Mouse (Mus musculus) kidney, embryonic 16.5 days (tissue): Measurements from ENCODE around the gene Nktr. TPM values are rescaled to one million over a fixed set of nuclear protein-coding genes. Genes with fewer than 3 reads are reported as not detected.

ENCODE experiments used
- ATAC-seq: fragments of 200-750 bp; cut with Nextera tagmentation; 2 replicates; pipeline ENCODE4 v1.8.0; 2017; ENCODE audit warnings: moderate TSS enrichment; ENCODE audit not compliant: low FRiP score, low TSS enrichment
- H3K27ac ChIP-seq: fragments of 300-500 bp; sonication (generic); 2 replicates; pipeline ENCODE4 v1.5.1; 2014; ENCODE audit warnings: low read length
- H3K27me3 ChIP-seq: fragments of 300-500 bp; sonication (generic); 2 replicates; pipeline ENCODE4 v1.6.1; 2014; ENCODE audit warnings: low read length, control low read depth, mixed read lengths; ENCODE audit not compliant: insufficient read depth
- H3K36me3 ChIP-seq: fragments of 300-500 bp; sonication (generic); 2 replicates; pipeline ENCODE4 v1.6.1; 2014; ENCODE audit warnings: low read length, control low read depth, mixed read lengths; ENCODE audit not compliant: insufficient read depth
- H3K4me1 ChIP-seq: fragments of 300-500 bp; sonication (generic); 2 replicates; pipeline ENCODE4 v1.6.1; 2014; ENCODE audit warnings: low read length, control low read depth, mixed read lengths; ENCODE audit not compliant: insufficient read depth
- H3K4me2 ChIP-seq: fragments of 300-500 bp; sonication (generic); replicated peaks from 2 replicates; pipeline ENCODE4 v1.6.1; 2014; ENCODE audit warnings: low read depth, low read length
- H3K4me3 ChIP-seq: fragments of 300-500 bp; sonication (generic); 2 replicates; pipeline ENCODE4 v1.5.1; 2014; ENCODE audit warnings: mild to moderate bottlenecking, low read length
- H3K9ac ChIP-seq: fragments of 300-500 bp; sonication (generic); replicated peaks from 2 replicates; pipeline ENCODE4 v1.6.1; 2014; ENCODE audit warnings: low read length
- H3K9me3 ChIP-seq: fragments of 300-500 bp; sonication (generic); 2 replicates; pipeline ENCODE4 v1.6.1; 2016; ENCODE audit warnings: low read length, control low read depth
- WGBS: fragments of 180-500 bp; shearing (Covaris S2); extraction: QIAGEN DNeasy Blood & Tissue Kit; methylation state at CpG from one replicate; pipeline ENCODE4 v1.1.7; 2014; 5-methylcytosine and 5-hydroxymethylcytosine counted together
- polyA plus RNA-seq: library from polyadenylated mRNA; unstranded; fragments of >200 nt; fragmentation: Nextera tagmentation; extraction: Ambion mirVana; gene quantifications from 2 replicates; pipeline ENCODE4 v1.2.1, GENCODE M21; 2015

Gene Nktr
- polyA plus RNA-seq, 1 experiment from 2014 or later = 46.1 TPM

- H3K4me1 ChIP-seq = peaks cover 7% of the 10 kb centered on the region; the same call in 1 of the 2 replicates
- no peak overlapping the region for H3K27ac ChIP-seq
- H3K4me3 ChIP-seq = no peak overlapping the region
- no peak for ATAC-seq
- no peak overlapping the region for H3K4me2 ChIP-seq
- H3K9ac ChIP-seq = no peak overlapping the region
- no peaks in the 10 kb centered on the region for H3K9me3 ChIP-seq
- WGBS = 54% methylated on average over 1 of the region's 1 CpGs
- no peaks in the 10 kb centered on the region for H3K36me3 ChIP-seq
- no peaks in the 10 kb centered on the region for H3K27me3 ChIP-seq
Measured at GRCm38 (mm10) chr9:121794972-121795539, 76.1 kb downstream of the Nktr start.

- Histone ChIP-seq H3K4me3 (no peak overlapping the region), H3K27me3 (no peaks in the 10 kb centered on the region), H3K9me3 (no peaks in the 10 kb centered on the region), H3K36me3 (no peaks in the 10 kb centered on the region), H3K4me1 (no peaks in the 10 kb centered on the region), H3K27ac (no peak overlapping the region), H3K4me2 (0 out of 2 replicates have a peak overlapping the region, but pooled peaks have one; percentile 23), H3K9ac (no peak overlapping the region)
- ATAC-seq = peak; percentile 59; the same call in 1 of the 2 replicates
- WGBS = 9% methylated on average over 12 of the region's 12 CpGs
Measured at GRCm38 (mm10) chr9:121797722-121798121, 78.8 kb downstream of the Nktr start.

GRCm38 (mm10) chr9:121798887-121799520, 80.0 kb downstream of the Nktr start:
- Histone ChIP-seq H3K36me3 (no peaks in the 10 kb centered on the region), H3K4me3 (no peak overlapping the region), H3K27ac (no peak overlapping the region), H3K9me3 (no peaks in the 10 kb centered on the region), H3K4me1 (no peaks in the 10 kb centered on the region), H3K4me2 (no peak overlapping the region), H3K27me3 (no peaks in the 10 kb centered on the region), H3K9ac (no peak overlapping the region)
- ATAC-seq = no peak
- 54% methylated on average over 6 of the region's 6 CpGs for WGBS

GRCm38 (mm10) chr9:121802747-121803146, 83.8 kb downstream of the Nktr start:
- H3K9me3 ChIP-seq = no peaks in the 10 kb centered on the region
- 52% methylated on average over 7 of the region's 7 CpGs for WGBS
- no peaks in the 10 kb centered on the region for H3K36me3 ChIP-seq
- H3K4me3 ChIP-seq = no peak overlapping the region
- H3K27ac ChIP-seq = no peak overlapping the region
- no peak for ATAC-seq
- no peak overlapping the region for H3K4me2 ChIP-seq
- H3K9ac ChIP-seq = no peak overlapping the region
- no peaks in the 10 kb centered on the region for H3K4me1 ChIP-seq
- no peaks in the 10 kb centered on the region for H3K27me3 ChIP-seq

Other genes starting within 250 kb of the Nktr start
- 2.8 and 3.6 TPM in 2 replicates for gene Cck, start 223.5 kb upstream of the Nktr start, polyA plus RNA-seq
- gene Lyzl4, start 77.1 kb upstream of the Nktr start, polyA plus RNA-seq = 0.25 TPM in 1 of 2 replicates, not detected in the other
- gene Vipr1, start 76.5 kb upstream of the Nktr start, polyA plus RNA-seq = 0.04 and 0.40 TPM in 2 replicates
- gene Sec22c, start 13.7 kb upstream of the Nktr start, polyA plus RNA-seq = 8.5 and 9.0 TPM in 2 replicates
- gene Ss18l2, start 8.8 kb upstream of the Nktr start, polyA plus RNA-seq = 107 and 114 TPM in 2 replicates
- 8.1 and 9.5 TPM in 2 replicates for gene Zfp651, start 40.2 kb downstream of the Nktr start, polyA plus RNA-seq
- gene Klhl40, start 58.4 kb downstream of the Nktr start, polyA plus RNA-seq = 0.72 and 0.99 TPM in 2 replicates
- gene Hhatl, start 73.3 kb downstream of the Nktr start, polyA plus RNA-seq = 0.50 and 0.56 TPM in 2 replicates
- gene Ccdc13, start 120.3 kb downstream of the Nktr start, polyA plus RNA-seq = 0.58 and 0.71 TPM in 2 replicates
- 120 and 142 TPM in 2 replicates for gene Higd1a, start 139.2 kb downstream of the Nktr start, polyA plus RNA-seq
- gene Ackr2, start 179.2 kb downstream of the Nktr start, polyA plus RNA-seq = 0.90 and 1.2 TPM in 2 replicates
- not detected in 2 replicates for gene Cyp8b1, start 197.1 kb downstream of the Nktr start, polyA plus RNA-seq
- gene Fam198a, start 231.8 kb downstream of the Nktr start, polyA plus RNA-seq = 2.0 and 2.8 TPM in 2 replicates